Mouse (Mus musculus) brain, embryonic 14.5 days (tissue): ENCODE measurements around the gene Cdc42ep2. TPM values are rescaled to one million over a fixed set of nuclear protein-coding genes. Genes with fewer than 3 reads are reported as not detected.

Experiments used
- DNase-seq: peaks from one replicate; pipeline ENCODE4 v3.0.0-alpha.2; 2011; ENCODE audit warnings: low read depth
- CTCF ChIP-seq: fragments of 200-500 bp; IDR thresholded peaks from 2 replicates; pipeline ENCODE4 v1.5.1; 2012; ENCODE audit warnings: inconsistent platforms, mild to moderate bottlenecking, moderate library complexity, borderline replicate concordance; ENCODE audit not compliant: insufficient read depth, insufficient read length; ENCODE audit errors: extremely low read depth
- POLR2A ChIP-seq: fragments of 200-500 bp; IDR thresholded peaks from 2 replicates; pipeline ENCODE4 v1.6.1; 2012; ENCODE audit warnings: mild to moderate bottlenecking, inconsistent platforms, borderline replicate concordance; ENCODE audit not compliant: poor library complexity, insufficient read depth, insufficient read length, severe bottlenecking; ENCODE audit errors: extremely low read depth
- polyA plus RNA-seq: library from polyadenylated mRNA; depleted of rRNA; stranded (reverse); fragments of >200 nt; gene quantifications from 2 replicates; pipeline ENCODE4 v1.2.3, GENCODE M21; 2012

The Cdc42ep2 gene
- polyA plus RNA-seq, 1 experiment, result 13.7 TPM

DNA sequence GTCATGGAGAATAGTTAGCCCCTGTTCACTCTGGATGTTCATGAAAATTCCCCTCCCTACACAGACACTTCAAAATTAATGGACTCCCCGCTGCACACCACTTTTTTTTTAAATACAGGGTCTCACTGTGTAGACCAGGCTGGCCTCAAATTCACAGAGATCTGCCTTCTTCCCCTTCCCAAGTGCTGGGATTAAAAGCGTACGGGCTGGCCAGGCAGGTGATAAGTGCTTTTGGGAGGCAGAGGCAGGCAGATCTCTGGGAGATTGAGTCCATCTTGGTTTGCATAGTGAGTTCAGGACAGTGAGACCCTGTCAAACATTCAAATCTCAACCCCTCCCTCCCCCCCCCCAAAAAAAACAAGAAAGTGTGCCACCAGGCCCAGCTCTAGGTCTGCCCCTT lies 1.7 kb downstream of the Cdc42ep2 start:
- DNase-seq, result no peak
- TF ChIP-seq CTCF (no peak), POLR2A (no peak)

DNA sequence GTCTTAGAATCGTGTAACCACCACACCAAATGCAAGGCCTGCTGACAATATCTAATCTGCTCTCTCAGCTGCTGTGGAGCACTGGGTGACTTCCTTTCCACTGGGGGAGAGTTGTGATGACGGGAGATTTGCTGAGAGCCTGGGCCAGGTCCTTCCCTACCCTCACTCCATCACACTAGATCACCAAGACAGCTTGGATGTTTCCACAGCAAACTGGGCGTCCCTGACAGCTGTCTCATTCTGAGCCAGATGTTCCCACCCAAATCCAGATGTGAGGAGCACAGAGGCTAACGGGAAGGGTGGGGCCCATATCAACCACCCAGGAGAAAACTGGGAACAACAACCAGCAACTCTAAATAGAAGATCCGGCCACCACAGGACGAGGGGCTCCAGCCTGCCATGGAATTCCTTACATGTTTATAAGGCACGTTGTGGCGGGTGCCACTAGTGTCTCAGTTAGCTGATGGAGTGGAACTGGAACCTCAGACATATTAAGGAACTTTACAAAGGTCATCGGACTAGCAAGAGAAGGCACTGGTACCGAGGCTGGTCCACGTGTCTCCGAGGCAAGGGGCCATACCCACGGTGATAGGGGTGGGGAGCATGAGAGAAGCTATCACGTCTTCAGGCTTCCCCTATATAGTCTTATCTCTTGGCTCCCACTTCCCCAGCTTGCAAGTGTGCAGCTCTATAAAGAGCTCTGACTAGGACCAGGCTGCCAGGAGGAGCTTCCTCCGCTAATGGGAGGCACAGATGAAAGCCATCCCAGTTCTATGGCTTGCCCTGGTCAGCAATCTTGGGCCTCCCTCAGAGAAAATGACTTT lies 2.3 kb downstream of the Cdc42ep2 start:
- DNase-seq, result no peak
- TF ChIP-seq POLR2A (no peak), CTCF (no peak)

DNA sequence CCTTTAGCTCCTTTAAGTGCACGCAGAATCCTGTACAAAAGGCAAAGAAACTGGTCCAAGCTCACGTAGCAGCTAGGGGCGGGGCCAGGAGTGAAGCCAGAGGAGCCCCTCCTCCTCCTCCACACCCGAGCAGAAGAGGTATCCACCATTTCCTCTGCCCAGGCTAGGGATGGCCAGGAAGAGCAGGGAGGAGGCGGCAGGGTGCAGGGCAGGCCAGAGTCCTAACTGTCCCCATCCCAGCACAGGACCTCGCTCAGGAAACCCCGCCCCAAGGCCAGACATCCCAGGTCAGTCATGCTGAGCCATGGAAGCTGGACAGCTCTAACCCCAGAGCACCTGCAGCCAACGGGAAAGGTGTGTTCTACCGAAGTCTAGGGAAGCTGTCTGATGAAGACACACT lies 2.9 kb downstream of the Cdc42ep2 start:
- peak; percentile 27 for DNase-seq

DNA sequence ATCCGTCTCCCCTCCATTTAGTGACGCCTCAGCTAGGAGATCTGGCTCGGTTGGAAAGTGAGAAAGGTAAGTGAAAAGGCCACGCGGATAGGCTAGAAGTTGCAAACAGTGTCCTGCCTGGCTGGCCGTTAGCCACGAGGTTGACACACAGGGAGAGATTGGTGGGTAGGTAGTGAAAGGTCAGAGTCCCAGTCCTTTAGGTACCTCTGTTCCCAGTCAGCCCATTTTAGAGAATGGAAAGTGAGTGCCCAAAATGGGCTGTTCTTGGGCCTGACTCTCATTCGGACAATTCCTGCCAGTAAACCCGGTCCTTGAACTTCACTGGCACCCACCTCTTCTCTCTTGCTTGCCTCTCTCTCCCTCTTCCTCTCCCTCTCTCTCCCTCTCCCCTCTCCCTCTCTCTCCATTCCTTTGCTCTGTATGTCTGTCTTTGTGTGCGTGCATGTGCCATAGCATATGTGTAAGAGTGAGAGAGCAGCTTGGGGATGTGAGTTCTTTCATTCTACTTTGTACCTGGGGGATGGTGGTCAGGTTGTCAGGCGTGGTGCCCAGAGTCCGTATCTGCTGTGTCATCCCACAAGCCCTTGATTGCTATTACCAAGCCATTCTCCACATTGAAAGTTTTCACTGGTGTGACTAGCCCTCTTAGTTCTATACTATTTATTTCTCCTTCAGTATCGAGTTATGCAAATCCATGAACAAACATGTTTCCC lies 11.5 kb downstream of the Cdc42ep2 start, which contains the start of gene Dpf2:
TSS of gene Dpf2 (minus strand) at position 4 of the 713 bp plus-strand sequence.
- no peak for DNase-seq
- TF ChIP-seq CTCF (no peak), POLR2A (no peak)

More for the DNA sequence above, 2.9 kb downstream of the Cdc42ep2 start:
- TF ChIP-seq CTCF (no peak), POLR2A (no peak)

DNA sequence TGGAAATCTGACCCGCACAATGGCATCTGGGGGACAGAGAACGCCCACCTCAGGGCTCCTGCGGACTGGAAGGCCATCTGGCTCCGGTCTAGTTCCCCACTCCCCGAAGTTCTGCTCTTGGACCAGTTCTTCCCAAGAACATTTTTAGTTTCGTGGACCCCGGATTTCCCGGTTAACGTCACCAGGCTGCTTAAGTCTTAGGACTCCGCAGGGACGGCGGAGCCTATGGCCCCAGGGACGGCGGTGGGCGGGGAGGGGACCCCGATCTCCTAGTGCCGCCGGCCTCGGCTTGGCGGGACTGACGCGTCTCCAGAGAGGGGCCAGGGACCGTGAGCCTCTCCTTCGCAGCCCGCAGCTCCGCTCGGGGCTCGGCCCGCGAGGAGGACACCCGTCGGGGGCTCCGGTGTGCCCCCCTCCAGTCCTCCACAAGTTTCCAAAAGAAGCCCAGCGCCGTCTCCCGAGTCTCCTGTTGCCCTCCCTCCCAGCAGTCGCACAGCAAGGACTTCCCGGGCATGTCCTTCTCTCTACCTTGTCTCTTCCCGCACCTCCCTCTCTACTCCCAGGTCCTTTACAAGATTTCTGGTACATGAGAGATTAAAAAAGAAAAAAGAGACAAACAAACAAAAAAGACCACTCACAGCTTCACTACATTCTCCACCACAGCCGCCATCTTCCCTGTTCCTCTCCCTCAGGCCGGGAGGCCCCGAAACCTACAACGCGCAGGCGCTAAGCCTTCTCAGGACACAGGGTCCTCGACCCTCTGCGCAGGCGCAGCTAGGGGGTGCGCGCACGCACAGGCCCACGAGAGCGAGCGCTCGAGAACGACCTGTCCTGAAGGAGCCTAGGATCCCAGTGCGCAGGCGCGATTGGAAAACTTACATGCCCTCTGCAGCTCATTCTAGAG lies 12.3 kb downstream of the Cdc42ep2 start:
- peak; percentile 100 for DNase-seq
- TF ChIP-seq POLR2A (peak; percentile 67; the same call in 1 of the 2 replicates), CTCF (no peak)

DNA sequence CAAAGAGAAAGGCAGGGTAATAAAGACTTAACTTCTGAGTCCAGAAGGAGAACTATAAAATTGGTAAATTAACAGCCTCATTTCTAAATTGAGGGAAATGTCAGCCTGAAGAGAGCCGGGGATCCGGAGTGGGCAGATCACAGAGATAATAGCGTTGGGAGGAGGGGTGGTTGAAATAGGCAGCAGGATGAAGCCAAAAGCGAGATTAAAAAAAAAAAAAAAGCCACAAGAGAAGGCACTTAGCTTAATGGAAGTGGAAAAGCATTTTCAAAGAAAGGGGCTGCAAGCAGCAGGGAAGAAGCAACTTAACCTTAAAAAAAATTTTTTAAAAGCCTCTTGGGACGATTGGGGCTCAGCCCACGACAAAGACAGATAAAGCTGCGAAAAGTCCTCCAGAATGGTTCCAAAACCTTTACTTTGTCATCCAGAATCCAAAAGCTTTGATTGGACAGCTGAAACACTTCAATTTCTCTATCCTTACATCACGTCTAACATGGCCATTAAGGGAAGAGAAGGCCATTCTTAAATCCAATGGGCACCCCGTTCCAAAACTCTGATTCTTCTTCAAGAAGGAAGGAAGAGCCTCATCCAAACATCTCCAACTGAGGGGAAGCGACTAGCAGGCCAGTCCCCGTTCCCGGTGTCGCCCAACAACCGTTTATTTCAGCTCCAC lies 13.1 kb downstream of the Cdc42ep2 start:
- DNase-seq, result peak; percentile 27
- no peak for TF ChIP-seq POLR2A

DNA sequence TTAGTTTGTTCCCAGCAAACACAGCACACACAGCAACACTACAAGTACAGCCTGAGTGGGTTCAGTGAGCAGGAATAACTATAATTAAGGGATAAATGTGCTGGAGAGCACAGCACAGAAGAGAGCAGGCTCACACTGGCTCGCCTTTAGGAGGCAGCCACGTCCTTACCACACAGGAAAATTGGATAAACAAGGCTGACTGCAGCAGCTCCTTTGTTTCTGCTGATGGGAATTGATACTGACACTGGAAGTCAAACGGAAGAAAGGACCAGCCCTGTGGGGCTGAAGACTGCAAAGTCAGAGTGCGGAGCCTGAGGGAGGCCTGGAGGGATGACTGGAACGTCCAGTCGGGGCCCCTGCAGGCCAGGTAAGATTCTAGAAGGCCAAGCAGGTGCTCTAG lies 14.4 kb downstream of the Cdc42ep2 start:
- DNase-seq, result peak; percentile 53
- TF ChIP-seq POLR2A (no peak), CTCF (no peak)

DNA sequence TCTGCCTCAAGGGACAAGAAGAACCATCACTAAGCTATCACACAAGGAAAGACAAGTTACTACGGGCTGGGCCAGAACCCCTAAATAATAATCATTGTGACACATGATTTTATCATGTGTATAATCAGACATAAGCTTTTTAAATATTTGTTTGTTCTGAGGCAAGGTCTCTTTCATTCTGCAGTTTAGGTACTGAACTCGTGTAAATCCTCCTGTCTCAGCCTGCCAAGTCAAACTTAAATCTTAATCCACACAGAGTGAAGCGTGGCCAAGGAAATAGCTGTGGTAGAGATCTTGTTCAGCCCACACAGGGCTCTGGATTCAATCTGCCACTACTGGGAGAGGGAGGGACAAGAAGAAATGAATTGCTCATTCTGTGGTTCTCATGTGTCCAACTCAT lies 17.3 kb downstream of the Cdc42ep2 start:
- TF ChIP-seq POLR2A, result no peak
- TF ChIP-seq CTCF, result no peak
- no peak for DNase-seq

DNA sequence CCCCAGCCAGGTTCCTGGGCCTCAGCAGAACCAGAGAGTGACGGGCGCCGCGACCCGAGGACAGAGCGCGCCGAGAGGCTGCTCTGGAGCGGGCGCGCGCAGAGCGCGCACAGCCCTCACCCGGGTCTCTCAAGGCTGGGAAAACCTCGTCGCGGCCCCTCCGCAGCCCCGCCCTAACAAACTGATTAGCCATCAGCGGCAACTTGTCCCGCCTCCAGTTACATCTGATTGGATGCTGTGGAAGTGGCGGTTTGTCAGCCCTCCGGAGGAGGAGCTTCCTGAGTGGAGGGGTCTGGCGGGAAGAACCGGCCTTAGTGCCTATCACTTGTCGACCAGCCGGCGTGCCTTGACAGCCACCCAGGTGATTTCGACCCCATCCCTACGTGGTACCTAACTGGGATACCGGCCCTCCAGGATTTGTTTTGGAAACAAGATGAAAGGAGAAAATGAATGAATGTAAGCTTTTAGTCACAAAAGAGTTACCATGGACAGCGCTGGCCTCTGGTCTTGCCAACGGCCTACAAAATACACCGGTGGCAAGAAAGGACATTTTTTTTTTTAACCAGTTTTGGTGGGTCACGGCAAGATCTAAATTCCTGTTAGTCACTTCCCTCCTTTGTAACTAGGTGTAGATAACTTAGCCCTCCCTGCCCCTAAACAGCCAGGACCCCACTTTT lies 30.5 kb downstream of the Cdc42ep2 start, which contains the start of gene Tigd3:
TSS of gene Tigd3 (minus strand) at position 148 of the 677 bp plus-strand sequence.
- TF ChIP-seq CTCF (no peak), POLR2A (peak; percentile 98)
- peak; percentile 99 for DNase-seq
